In the genomic region with DNA sequence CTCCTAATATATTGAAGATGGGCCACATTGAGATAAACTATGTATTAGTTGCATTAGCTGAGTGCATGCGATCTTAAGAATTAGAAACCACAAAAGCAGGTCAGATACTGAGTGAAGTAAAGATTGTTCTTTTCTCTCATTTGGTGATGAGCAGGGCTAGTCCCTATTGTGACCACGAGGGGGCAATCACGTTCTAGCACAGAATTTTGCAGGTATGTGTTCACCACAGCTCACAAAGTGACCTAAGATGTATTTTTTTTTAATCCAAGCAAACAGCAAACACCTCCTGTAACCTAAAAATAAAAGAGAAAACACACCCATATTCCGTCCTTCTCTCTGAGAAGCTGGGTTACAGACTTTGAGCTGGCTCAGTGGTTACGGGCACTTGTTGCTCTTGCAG, we compare ENCODE assay signal across 8 mouse cellular contexts. TPM values are rescaled to one million over a fixed set of nuclear protein-coding genes. Genes with fewer than 3 reads are reported as not detected.
DNase-seq lines count a peak whose midpoint lies in the region; ATAC-seq and TF ChIP-seq lines count a peak whose summit lies in the region.

No protein-coding gene starts in this region.

- peak; percentile 62; the same call in 1 of the 2 replicates for ATAC-seq in midbrain, embryonic 13.5 days

- no peak overlapping the region for H3K27ac ChIP-seq in cortical plate, adult 2 months (ENCODE audit: insufficient read depth, low read length)
- no peak overlapping the region for H3K27ac ChIP-seq in midbrain, embryonic 13.5 days

- no peaks in the 10 kb centered on the region for H3K36me3 ChIP-seq in midbrain, embryonic 13.5 days

- no peak overlapping the region for H3K4me3 ChIP-seq in cortical plate, adult 2 months (ENCODE audit: insufficient read depth, low read length)
- H3K4me3 ChIP-seq in midbrain, embryonic 13.5 days (replicated peaks), result no peak overlapping the region

- DNase-seq in kidney, adult 8-10 months, result peak; percentile 19 to 55
- DNase-seq in kidney, adult 11 months, result no peak
- peak; percentile 63 for DNase-seq in ZHBTc4 (ENCODE audit: low read depth, low spot score)
- peak; percentile 62 to 74 for DNase-seq in heart, postnatal 10 days
- peak; percentile 42 to 63 for DNase-seq in layer of hippocampus, postnatal 36 days
- peak; percentile 70 for DNase-seq in thymus, postnatal 14 days

- intact Hi-C loops in heart, postnatal 10 days (cut with DNase I), result loop anchor here (2.0 to 5.0 kb wide), 3 partner anchors 66 to 340 kb away; no protein-coding TSS in a partner anchor

- no peak for TF ChIP-seq POLR2A in cortical plate, adult 2 months (IDR thresholded peaks at IDR 0.05; ENCODE audit: extremely low read depth, insufficient read depth, low read length)

- H3K4me2 ChIP-seq in midbrain, embryonic 13.5 days (replicated peaks), result no peak overlapping the region

- H3K9ac ChIP-seq in midbrain, embryonic 13.5 days (replicated peaks), result no peak overlapping the region

- 36% methylated on average over 5 of the region's 5 CpGs for WGBS in midbrain, embryonic 13.5 days

- no peaks in the 10 kb centered on the region for H3K9me3 ChIP-seq in midbrain, embryonic 13.5 days

- peak; percentile 94 for TF ChIP-seq CTCF in cortical plate, adult 2 months (IDR thresholded peaks at IDR 0.05; ENCODE audit: extremely low read depth, insufficient read depth, low read length)

- H3K4me1 ChIP-seq in cortical plate, adult 2 months (ENCODE audit: control insufficient read depth, insufficient read depth, low read length), result no peaks in the 10 kb centered on the region; the same call in 1 of the 2 replicates
- 0 out of 2 replicates have a peak, but pooled peaks cover 4% of the 10 kb centered on the region for H3K4me1 ChIP-seq in midbrain, embryonic 13.5 days (replicated peaks)

- no peaks in the 10 kb centered on the region for H3K27me3 ChIP-seq in midbrain, embryonic 13.5 days

RNA-seq across cellular contexts. Expression of gene Gpr65, which starts 12.1 kb away (rescaled TPM):
- 0.17 and 0.32 TPM in 2 replicates for polyA plus RNA-seq in cortical plate, adult 2 months (2012; rRNA removed)
- under 1 TPM; 0.57 to 0.72 TPM for total RNA-seq in heart, postnatal 10 days (2021)
- total RNA-seq in layer of hippocampus, postnatal 36 days (2021), result not detected
- 0.24 and 0.31 TPM in 2 replicates for polyA plus RNA-seq in midbrain, embryonic 13.5 days (2015; fragmentation: Nextera tagmentation; extraction: Ambion mirVana)

RNA-seq across cellular contexts. Expression of gene Galc, which starts 21.3 kb away (rescaled TPM):
- 29.2 and 31.2 TPM in 2 replicates for polyA plus RNA-seq in cortical plate, adult 2 months (2012; rRNA removed)
- 10 to 100 TPM in 1 of 2 experiments, 1 to 10 TPM in 1; 9.9 to 11.7 TPM for total RNA-seq in heart, postnatal 10 days (2021)
- 10 to 100 TPM; 23.7 to 24.9 TPM for total RNA-seq in layer of hippocampus, postnatal 36 days (2021)
- 11.5 and 11.6 TPM in 2 replicates for polyA plus RNA-seq in midbrain, embryonic 13.5 days (2015; fragmentation: Nextera tagmentation; extraction: Ambion mirVana)
